Mouse (Mus musculus): ENCODE data around the gene Trim2. TPM values are rescaled to one million over a fixed set of nuclear protein-coding genes. Genes with fewer than 3 reads are reported as not detected.
A peak's percentile ranks its signal among the peaks of the same experiment; 100 is the strongest.

Gene Trim2
- total RNA-seq, 2 experiments from 2014 or later = 8.9 to 10.9 TPM

GRCm38 (mm10) chr3:84261863-84262262 is 44.8 kb downstream of the Trim2 start:
- no peak for ATAC-seq (replicated peaks; ENCODE audit: low FRiP score, poor library complexity, severe bottlenecking)

GRCm38 (mm10) chr3:84260837-84261236 is 45.8 kb downstream of the Trim2 start:
- no peak for ATAC-seq (replicated peaks; ENCODE audit: low FRiP score, poor library complexity, severe bottlenecking)

- no peak for ATAC-seq (replicated peaks; ENCODE audit: low FRiP score, poor library complexity, severe bottlenecking)
Measured at GRCm38 (mm10) chr3:84260024-84260535, 46.6 kb downstream of the Trim2 start.

GRCm38 (mm10) chr3:84259281-84260023 is 47.2 kb downstream of the Trim2 start:
- ATAC-seq (replicated peaks; ENCODE audit: low FRiP score, poor library complexity, severe bottlenecking) = peak; percentile 64; the same call in 1 of the 2 replicates

- ATAC-seq (replicated peaks; ENCODE audit: low FRiP score, poor library complexity, severe bottlenecking) = no peak
Measured at GRCm38 (mm10) chr3:84258518-84259031, 48.1 kb downstream of the Trim2 start.

- ATAC-seq (replicated peaks; ENCODE audit: low FRiP score, poor library complexity, severe bottlenecking) = no peak
Measured at GRCm38 (mm10) chr3:84257989-84258517, 48.6 kb downstream of the Trim2 start.

GRCm38 (mm10) chr3:84254520-84254878 is 52.2 kb downstream of the Trim2 start:
- ATAC-seq (replicated peaks; ENCODE audit: low FRiP score, poor library complexity, severe bottlenecking) = no peak

GRCm38 (mm10) chr3:84253655-84254519 is 52.8 kb downstream of the Trim2 start:
- ATAC-seq (replicated peaks; ENCODE audit: low FRiP score, poor library complexity, severe bottlenecking) = no peak

GRCm38 (mm10) chr3:84252776-84253654 is 53.7 kb downstream of the Trim2 start:
- no peak for ATAC-seq (replicated peaks; ENCODE audit: low FRiP score, poor library complexity, severe bottlenecking)

- no peak for ATAC-seq (replicated peaks; ENCODE audit: low FRiP score, poor library complexity, severe bottlenecking)
Measured at GRCm38 (mm10) chr3:84251721-84252120, 55.0 kb downstream of the Trim2 start.

- ATAC-seq (replicated peaks; ENCODE audit: low FRiP score, poor library complexity, severe bottlenecking) = no peak
Measured at GRCm38 (mm10) chr3:84250275-84250674, 56.4 kb downstream of the Trim2 start.

GRCm38 (mm10) chr3:84247789-84248188 is 58.9 kb downstream of the Trim2 start:
- ATAC-seq (replicated peaks; ENCODE audit: low FRiP score, poor library complexity, severe bottlenecking) = no peak

GRCm38 (mm10) chr3:84246421-84246861 is 60.2 kb downstream of the Trim2 start:
- ATAC-seq (replicated peaks; ENCODE audit: low FRiP score, poor library complexity, severe bottlenecking) = no peak

GRCm38 (mm10) chr3:84243116-84243515 is 63.6 kb downstream of the Trim2 start:
- ATAC-seq (replicated peaks; ENCODE audit: low FRiP score, poor library complexity, severe bottlenecking) = no peak

GRCm38 (mm10) chr3:84242497-84242896 is 64.2 kb downstream of the Trim2 start:
- ATAC-seq (replicated peaks; ENCODE audit: low FRiP score, poor library complexity, severe bottlenecking) = no peak

- no peak for ATAC-seq (replicated peaks; ENCODE audit: low FRiP score, poor library complexity, severe bottlenecking)
Measured at GRCm38 (mm10) chr3:84241098-84241497, 65.6 kb downstream of the Trim2 start.

GRCm38 (mm10) chr3:84235420-84236304 is 71.0 kb downstream of the Trim2 start:
- ATAC-seq (replicated peaks; ENCODE audit: low FRiP score, poor library complexity, severe bottlenecking) = no peak

- no peak for ATAC-seq (replicated peaks; ENCODE audit: low FRiP score, poor library complexity, severe bottlenecking)
Measured at GRCm38 (mm10) chr3:84234562-84234961, 72.1 kb downstream of the Trim2 start.

Data from erythroid progenitor cell, adult 5-6 weeks (primary cell).